In the genomic region with DNA sequence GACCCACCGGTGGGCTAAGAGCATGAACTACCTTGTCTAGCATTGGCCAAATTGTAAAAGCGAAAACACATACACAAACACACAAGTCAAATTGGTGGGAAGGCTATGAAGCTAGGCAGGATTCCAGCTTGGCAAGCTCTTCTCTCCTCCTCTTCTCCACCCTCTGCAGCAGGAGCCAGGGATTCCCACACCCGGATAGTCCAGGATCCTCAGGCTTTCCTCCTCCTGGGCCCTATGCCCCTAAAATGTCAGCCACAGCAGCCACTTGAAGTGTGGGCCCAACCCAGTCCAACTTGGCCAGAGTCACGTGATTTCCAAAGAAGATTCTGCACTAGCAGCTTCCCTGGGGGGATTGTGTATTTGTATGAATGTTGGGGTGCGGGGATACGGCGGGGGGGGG, we compare ENCODE assay signal across 8 mouse cellular contexts. TPM values are rescaled to one million over a fixed set of nuclear protein-coding genes. Genes with fewer than 3 reads are reported as not detected.
DNase-seq lines count a peak whose midpoint lies in the region; ATAC-seq and TF ChIP-seq lines count a peak whose summit lies in the region.

No protein-coding gene starts in this region.

- no peaks in the 10 kb centered on the region for H3K9me3 ChIP-seq in embryonic facial prominence, embryonic 12.5 days
- H3K9me3 ChIP-seq in hindbrain, embryonic 10.5 days = no peaks in the 10 kb centered on the region
- H3K9me3 ChIP-seq in liver, embryonic 16.5 days (replicated peaks; ENCODE audit: control insufficient read depth, low read length) = no peaks in the 10 kb centered on the region

- ATAC-seq in embryonic facial prominence, embryonic 12.5 days (ENCODE audit: insufficient number of reproducible peaks, insufficient read depth, low FRiP score, low TSS enrichment) = no peak
- no peak for ATAC-seq in liver, embryonic 16.5 days (ENCODE audit: low read depth)
- no peak for ATAC-seq in frontal cortex, adult (ENCODE audit: low TSS enrichment)

- H3K4me1 ChIP-seq in embryonic facial prominence, embryonic 12.5 days = peaks cover 56% of the 10 kb centered on the region
- H3K4me1 ChIP-seq in hindbrain, embryonic 10.5 days (replicated peaks) = peaks cover 89% of the 10 kb centered on the region
- peaks cover 66% of the 10 kb centered on the region for H3K4me1 ChIP-seq in liver, embryonic 16.5 days (ENCODE audit: control insufficient read depth, low read depth, low read length)

- peak overlapping the region; percentile 86 for H3K4me2 ChIP-seq in embryonic facial prominence, embryonic 12.5 days (replicated peaks)
- H3K4me2 ChIP-seq in liver, embryonic 16.5 days (ENCODE audit: low read depth, low read length) = peak overlapping the region; percentile 96

- peak overlapping the region; percentile 96 for H3K27ac ChIP-seq in layer of hippocampus, adult 2 months
- peak overlapping the region; percentile 99 for H3K27ac ChIP-seq in embryonic facial prominence, embryonic 12.5 days
- H3K27ac ChIP-seq in hindbrain, embryonic 10.5 days = peak overlapping the region; percentile 96
- peak overlapping the region; percentile 12; the same call in 1 of the 2 replicates for H3K27ac ChIP-seq in liver, embryonic 16.5 days (ENCODE audit: low read length)

- 64% methylated on average over 7 of the region's 7 CpGs for WGBS in embryonic facial prominence, embryonic 12.5 days
- WGBS in hindbrain, embryonic 10.5 days = 62% methylated on average over 7 of the region's 7 CpGs
- WGBS in liver, embryonic 16.5 days (ENCODE audit: insufficient replicate concordance) = 55% methylated on average over 7 of the region's 7 CpGs

- no peaks in the 10 kb centered on the region for H3K27me3 ChIP-seq in embryonic facial prominence, embryonic 12.5 days
- H3K27me3 ChIP-seq in hindbrain, embryonic 10.5 days (ENCODE audit: insufficient read depth, poor library complexity, severe bottlenecking) = no peaks in the 10 kb centered on the region
- peaks cover 4% of the 10 kb centered on the region; the same call in 1 of the 2 replicates for H3K27me3 ChIP-seq in liver, embryonic 16.5 days (ENCODE audit: control insufficient read depth, insufficient read depth, low read depth, low read length)

- H3K4me3 ChIP-seq in layer of hippocampus, adult 2 months = peak overlapping the region; percentile 82
- H3K4me3 ChIP-seq in embryonic facial prominence, embryonic 12.5 days = peak overlapping the region; percentile 94
- H3K4me3 ChIP-seq in hindbrain, embryonic 10.5 days = peak overlapping the region; percentile 93
- no peak overlapping the region; the same call in 1 of the 2 replicates for H3K4me3 ChIP-seq in liver, embryonic 16.5 days (ENCODE audit: low read depth, low read length)

- no peak for TF ChIP-seq CTCF in layer of hippocampus, adult 2 months (conservative IDR thresholded peaks at IDR 0.05)

- H3K36me3 ChIP-seq in embryonic facial prominence, embryonic 12.5 days = no peaks in the 10 kb centered on the region
- no peaks in the 10 kb centered on the region for H3K36me3 ChIP-seq in hindbrain, embryonic 10.5 days
- H3K36me3 ChIP-seq in liver, embryonic 16.5 days (ENCODE audit: control insufficient read depth, insufficient read depth) = no peaks in the 10 kb centered on the region

- no peak for DNase-seq in layer of hippocampus, adult 2 months (ENCODE audit: low spot score in 2 of 2)
- DNase-seq in layer of hippocampus, postnatal 36 days = no peak
- no peak for DNase-seq in hindbrain, embryonic 10.5 days (ENCODE audit: low spot score)
- DNase-seq in skeletal muscle tissue, adult 2 months (ENCODE audit: low read depth, low spot score) = peak; percentile 43
- no peak for DNase-seq in frontal cortex, postnatal 36 days (ENCODE audit: low spot score in 2 of 2)

- peak overlapping the region; percentile 99; the same call in 1 of the 2 replicates for H3K9ac ChIP-seq in embryonic facial prominence, embryonic 12.5 days
- H3K9ac ChIP-seq in liver, embryonic 16.5 days (ENCODE audit: low read depth, low read length) = no peak overlapping the region

RNA-seq across cellular contexts. Expression of a gene that starts 1.3 kb away (rescaled TPM):
- total RNA-seq in layer of hippocampus, adult 2 months (2021) = 10 to 100 TPM; 25.4 to 33.7 TPM
- 10 to 100 TPM; 29.7 to 30.9 TPM for total RNA-seq in layer of hippocampus, postnatal 36 days (2021)
- 37.9 and 39.7 TPM in 2 replicates for polyA plus RNA-seq in embryonic facial prominence, embryonic 12.5 days (2016; fragmentation: Nextera tagmentation; extraction: Ambion mirVana)
- 39.9 and 49.6 TPM in 2 replicates for polyA plus RNA-seq in hindbrain, embryonic 10.5 days (2016; fragmentation: Nextera tagmentation; extraction: Ambion mirVana)
- polyA plus RNA-seq in liver, embryonic 16.5 days (2015; fragmentation: Nextera tagmentation; extraction: Ambion mirVana) = 12.8 and 13.7 TPM in 2 replicates

RNA-seq across cellular contexts. Expression of a gene that starts 1.6 kb away (rescaled TPM):
- 100 to 1,000 TPM; 113 to 119 TPM for total RNA-seq in layer of hippocampus, adult 2 months (2021)
- total RNA-seq in layer of hippocampus, postnatal 36 days (2021) = 100 to 1,000 TPM; 107 to 114 TPM
- polyA plus RNA-seq in embryonic facial prominence, embryonic 12.5 days (2016; fragmentation: Nextera tagmentation; extraction: Ambion mirVana) = 131 and 142 TPM in 2 replicates
- polyA plus RNA-seq in hindbrain, embryonic 10.5 days (2016; fragmentation: Nextera tagmentation; extraction: Ambion mirVana) = 90.2 and 111 TPM in 2 replicates
- 20.2 and 23.1 TPM in 2 replicates for polyA plus RNA-seq in liver, embryonic 16.5 days (2015; fragmentation: Nextera tagmentation; extraction: Ambion mirVana)

RNA-seq across cellular contexts. Expression of a gene that starts 32.3 kb away (rescaled TPM):
- total RNA-seq in layer of hippocampus, adult 2 months (2021) = 10 to 100 TPM; 48.7 to 51.8 TPM
- total RNA-seq in layer of hippocampus, postnatal 36 days (2021) = 10 to 100 TPM; 46.3 to 49.3 TPM
- polyA plus RNA-seq in embryonic facial prominence, embryonic 12.5 days (2016; fragmentation: Nextera tagmentation; extraction: Ambion mirVana) = 93.8 and 102 TPM in 2 replicates
- polyA plus RNA-seq in hindbrain, embryonic 10.5 days (2016; fragmentation: Nextera tagmentation; extraction: Ambion mirVana) = 110 and 136 TPM in 2 replicates
- polyA plus RNA-seq in liver, embryonic 16.5 days (2015; fragmentation: Nextera tagmentation; extraction: Ambion mirVana) = 38.5 and 41.9 TPM in 2 replicates

RNA-seq across cellular contexts. Expression of a gene that starts 40.1 kb away (rescaled TPM):
- total RNA-seq in layer of hippocampus, adult 2 months (2021) = 1 to 10 TPM; 6.3 to 8.2 TPM
- 1 to 10 TPM; 5.7 to 7.3 TPM for total RNA-seq in layer of hippocampus, postnatal 36 days (2021)
- polyA plus RNA-seq in embryonic facial prominence, embryonic 12.5 days (2016; fragmentation: Nextera tagmentation; extraction: Ambion mirVana) = 6.1 and 7.2 TPM in 2 replicates
- polyA plus RNA-seq in hindbrain, embryonic 10.5 days (2016; fragmentation: Nextera tagmentation; extraction: Ambion mirVana) = 4.8 and 5.7 TPM in 2 replicates
- 2.4 and 2.8 TPM in 2 replicates for polyA plus RNA-seq in liver, embryonic 16.5 days (2015; fragmentation: Nextera tagmentation; extraction: Ambion mirVana)

RNA-seq across cellular contexts. Expression of a gene that starts 45.1 kb away (rescaled TPM):
- 10 to 100 TPM; 19.0 to 20.6 TPM for total RNA-seq in layer of hippocampus, adult 2 months (2021)
- total RNA-seq in layer of hippocampus, postnatal 36 days (2021) = 10 to 100 TPM; 20.3 to 22.4 TPM
- 20.0 and 21.5 TPM in 2 replicates for polyA plus RNA-seq in embryonic facial prominence, embryonic 12.5 days (2016; fragmentation: Nextera tagmentation; extraction: Ambion mirVana)
- 16.6 and 19.4 TPM in 2 replicates for polyA plus RNA-seq in hindbrain, embryonic 10.5 days (2016; fragmentation: Nextera tagmentation; extraction: Ambion mirVana)
- 4.0 and 4.7 TPM in 2 replicates for polyA plus RNA-seq in liver, embryonic 16.5 days (2015; fragmentation: Nextera tagmentation; extraction: Ambion mirVana)

Comparison
In these comparisons a context has a peak if more than half of its experiments do, and no peak if none do; other contexts are left out.
1. H3K27ac ChIP-seq: peak in every context shown above with its lines; median percentile 99 in embryonic facial prominence, embryonic 12.5 days; 96 in layer of hippocampus, adult 2 months; 96 in hindbrain, embryonic 10.5 days; 12 in liver, embryonic 16.5 days.